Mouse (Mus musculus): ENCODE data around the gene Kctd15.
A peak's percentile ranks its signal among the peaks of the same experiment; 100 is the strongest.

The Kctd15 gene

GRCm38 (mm10) chr7:34618141-34618890, 38.2 kb downstream of the Kctd15 start:
- DNase-seq = no peak

DNA sequence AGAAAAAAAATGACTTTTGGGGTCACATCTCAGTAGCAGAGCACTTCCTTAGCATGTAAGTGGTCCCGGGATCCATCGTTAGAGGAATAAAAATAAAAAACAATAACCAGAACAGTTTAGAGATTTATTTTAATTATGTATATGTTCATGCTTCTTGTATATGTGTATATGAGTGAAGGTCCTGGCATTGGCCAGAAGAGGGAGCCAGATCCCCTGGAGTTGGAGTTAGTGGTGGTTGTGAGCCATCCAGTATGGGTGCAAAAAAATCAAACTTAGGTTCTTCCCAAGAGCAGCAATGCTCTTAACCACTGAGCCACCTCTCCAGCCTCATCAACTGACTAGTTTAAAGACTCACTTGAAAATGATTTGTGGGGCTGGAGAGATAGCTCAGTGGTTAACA, 40.3 kb downstream of the Kctd15 start:
- no peak for DNase-seq

GRCm38 (mm10) chr7:34610445-34610844, 46.1 kb downstream of the Kctd15 start:
- no peak for DNase-seq

GRCm38 (mm10) chr7:34607334-34607970, 49.1 kb downstream of the Kctd15 start:
- DNase-seq = peak; percentile 27 to 38

GRCm38 (mm10) chr7:34606729-34607128, 49.8 kb downstream of the Kctd15 start:
- DNase-seq = peak; percentile 76 to 86

DNA sequence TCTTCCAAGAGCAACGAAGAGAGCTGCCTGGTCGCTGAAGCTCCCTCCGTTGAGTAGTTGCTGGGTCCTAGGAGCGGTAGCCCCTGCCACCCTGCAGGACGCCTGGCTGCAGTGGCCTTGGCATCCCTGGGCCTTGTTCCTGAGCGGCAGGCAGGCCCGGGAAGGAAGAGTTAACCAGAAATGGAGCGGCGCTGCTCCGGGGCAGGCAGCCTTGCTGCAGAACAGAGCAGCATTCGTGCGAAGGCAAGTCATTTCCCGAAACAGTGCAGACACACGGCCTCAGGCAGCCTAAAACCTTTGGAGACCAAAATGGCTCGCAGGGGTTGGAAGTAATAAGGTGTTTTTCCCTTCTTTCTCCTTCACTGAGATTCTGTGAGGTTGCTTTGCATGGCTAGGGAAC, 50.5 kb downstream of the Kctd15 start:
- DNase-seq = peak; percentile 51 to 60

DNA sequence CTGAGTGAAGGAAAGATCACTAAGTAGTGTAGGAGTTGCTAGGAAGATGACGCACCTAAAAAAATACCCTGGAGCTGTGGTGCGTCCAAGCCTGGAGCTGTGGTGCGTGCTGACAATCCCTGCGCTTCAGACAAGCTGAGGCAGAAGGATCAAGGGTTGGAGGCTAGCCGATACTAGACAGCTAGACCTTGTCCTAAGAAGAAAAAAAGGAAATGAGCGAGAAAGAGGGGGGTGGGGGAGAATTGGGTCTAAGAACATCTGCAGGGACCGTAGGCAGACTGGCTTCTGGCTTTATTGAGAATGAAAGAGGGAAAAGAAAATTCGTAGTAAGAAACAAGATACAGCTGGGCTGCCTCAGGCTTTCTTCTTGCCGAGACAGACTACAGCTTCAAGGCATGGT, 58.0 kb downstream of the Kctd15 start:
- DNase-seq = no peak

DNA sequence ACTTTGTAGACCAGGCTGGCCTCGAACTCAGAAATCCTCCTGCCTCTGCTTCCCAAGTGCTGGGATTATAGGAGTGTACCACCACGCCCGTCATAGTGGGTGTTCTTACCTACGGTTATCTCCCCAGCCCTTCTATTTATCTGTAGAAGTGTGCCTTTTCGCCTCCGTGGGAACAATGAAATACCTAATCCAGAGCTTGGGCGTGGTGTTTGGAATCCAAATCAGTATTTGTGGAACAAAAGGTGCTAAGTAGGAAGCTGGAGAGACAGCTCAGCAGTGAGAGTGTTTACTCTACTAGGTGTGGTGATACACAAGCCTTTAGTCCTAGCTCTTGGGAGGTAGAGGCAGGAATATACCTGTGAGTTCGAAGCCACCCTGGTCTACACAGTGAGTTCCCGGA, 58.5 kb downstream of the Kctd15 start:
- no peak for DNase-seq

DNA sequence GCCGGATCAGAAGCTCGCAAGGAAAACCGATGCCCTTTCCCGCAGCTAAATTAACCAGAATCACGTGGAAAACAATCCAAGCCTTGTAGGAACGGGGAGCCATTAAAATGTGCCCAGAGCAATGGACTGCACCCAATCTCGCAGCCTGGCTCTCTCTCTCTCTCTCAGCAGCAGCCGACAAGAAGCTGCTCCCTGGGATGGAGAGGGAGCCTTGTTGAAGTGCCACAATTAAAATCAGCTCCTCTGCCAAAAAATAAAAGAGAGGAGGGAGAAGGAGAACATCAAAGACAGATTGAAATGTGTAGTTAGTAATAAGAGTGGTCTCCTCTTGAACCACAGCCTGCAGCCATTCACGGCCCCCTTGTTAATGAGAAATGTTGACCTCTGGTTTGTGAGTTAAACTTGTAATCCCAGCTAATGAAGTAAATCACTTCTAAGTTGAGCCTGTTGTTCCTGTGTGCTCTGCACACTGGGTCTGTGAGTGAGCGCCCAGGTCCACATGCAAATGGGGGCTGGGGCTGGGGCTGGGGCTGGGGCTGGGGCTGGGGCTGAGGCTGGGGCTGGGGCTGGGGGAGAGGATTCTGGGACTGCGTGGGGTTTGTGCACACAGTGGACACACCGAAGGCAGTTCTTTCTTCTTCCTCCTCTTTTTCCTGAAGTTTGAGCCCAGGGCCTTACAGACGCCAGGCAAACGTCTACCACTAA, 59.8 kb downstream of the Kctd15 start:
- DNase-seq = peak in 1 of 2 experiments; percentile 11

DNA sequence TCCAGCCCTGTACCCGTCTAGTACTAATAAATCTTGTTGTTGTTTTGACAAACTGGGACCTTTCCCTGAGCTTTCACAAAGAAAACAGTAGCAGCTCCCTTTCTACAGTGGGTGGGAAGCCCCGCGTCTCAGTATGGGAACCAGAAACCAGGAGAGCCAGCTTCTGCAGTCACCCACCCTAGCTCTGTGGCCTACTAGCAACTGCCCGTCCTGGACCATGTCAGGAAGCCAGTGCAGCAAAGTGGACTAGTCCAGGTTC, 61.3 kb downstream of the Kctd15 start:
- DNase-seq = no peak

GRCm38 (mm10) chr7:34594501-34595306, 61.8 kb downstream of the Kctd15 start:
- peak; percentile 64 to 78 for DNase-seq

DNA sequence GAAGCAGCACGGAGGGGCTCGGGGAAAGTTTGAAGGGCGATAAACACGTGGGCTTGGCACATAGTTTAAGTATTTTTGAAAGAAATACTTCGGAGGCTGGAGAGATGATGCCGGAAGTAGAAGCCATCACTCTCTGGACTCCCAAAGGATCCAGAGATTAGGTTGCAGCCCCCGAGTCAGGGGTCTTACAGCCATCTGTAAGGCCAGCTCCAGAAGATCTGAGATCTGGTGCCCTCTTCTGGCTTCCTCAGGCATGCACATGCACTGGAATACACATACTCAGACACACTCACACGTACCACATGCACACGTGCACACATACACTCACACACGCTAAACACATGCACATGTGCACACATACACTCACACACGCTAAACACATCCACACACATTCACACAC, 65.8 kb downstream of the Kctd15 start:
- no peak for DNase-seq

Measured in cerebellum, postnatal 14 days (tissue).